Mouse (Mus musculus) myocyte (in vitro differentiated cells): ENCODE data around the gene Abcf2.

Experiments used
- CEBPB ChIP-seq: IDR thresholded peaks from 2 replicates; pipeline ENCODE4 v1.6.1; 2011; ENCODE audit warnings: mild to moderate bottlenecking, moderate library complexity; ENCODE audit not compliant: poor library complexity, insufficient read depth, severe bottlenecking
- E2F4 ChIP-seq: IDR thresholded peaks from one replicate; pipeline ENCODE4 v1.6.1; 2011; ENCODE audit warnings: mild to moderate bottlenecking, control low read depth, moderate library complexity; ENCODE audit not compliant: insufficient read depth
- MAX ChIP-seq: IDR thresholded peaks from one replicate; pipeline ENCODE4 v1.6.1; 2011; ENCODE audit warnings: low read depth, mild to moderate bottlenecking, control low read depth
- MYOD1 ChIP-seq, 3 experiments: IDR thresholded peaks; one replicate each; pipeline ENCODE4 v1.6.1; 2011; ENCODE audit warnings: control low read depth in 2 of 3, low read depth in 2 of 3, mild to moderate bottlenecking in 2 of 3, moderate library complexity in 1 of 3; ENCODE audit not compliant: insufficient read length in 2 of 3, control insufficient read depth in 1 of 3
- MYOG ChIP-seq, 3 experiments: IDR thresholded peaks; one replicate each; pipeline ENCODE4 v1.6.1; 2011; ENCODE audit warnings: control low read depth in 2 of 3, low read depth in 2 of 3, mild to moderate bottlenecking in 2 of 3; ENCODE audit not compliant: insufficient read length in 2 of 3, control insufficient read depth in 1 of 3, insufficient read depth in 1 of 3
- POLR2A ChIP-seq: IDR thresholded peaks from one replicate; pipeline ENCODE4 v1.6.1; 2011; ENCODE audit warnings: low read depth, mild to moderate bottlenecking, control low read depth, moderate library complexity; ENCODE audit not compliant: insufficient read length
- REST ChIP-seq: IDR thresholded peaks from one replicate; pipeline ENCODE4 v1.6.1; 2011; ENCODE audit warnings: mild to moderate bottlenecking, control low read depth, moderate library complexity; ENCODE audit not compliant: insufficient read depth, insufficient read length
- SRF ChIP-seq: IDR thresholded peaks from one replicate; pipeline ENCODE4 v1.6.1; 2011; ENCODE audit warnings: low read depth; ENCODE audit not compliant: control insufficient read depth, insufficient read length
- TCF12 ChIP-seq: IDR thresholded peaks from one replicate; pipeline ENCODE4 v1.6.1; 2011; ENCODE audit warnings: mild to moderate bottlenecking, control low read depth; ENCODE audit not compliant: poor library complexity, insufficient read depth, severe bottlenecking
- USF1 ChIP-seq: IDR thresholded peaks from one replicate; pipeline ENCODE4 v1.6.1; 2011; ENCODE audit warnings: low read depth, mild to moderate bottlenecking, control low read depth, moderate library complexity

- TF ChIP-seq SRF (no peak), MAX (no peak), MYOD1 (IDR thresholded peaks at IDR 0.05; ENCODE audit: control insufficient read depth in 1 of 3, insufficient read length in 2 of 3, low read depth in 2 of 3) (peak in 1 of 3 experiments; percentile 4), TCF12 (no peak), POLR2A (no peak), USF1 (no peak), E2F4 (no peak), MYOG (IDR thresholded peaks at IDR 0.05; ENCODE audit: control insufficient read depth in 1 of 3, insufficient read depth in 1 of 3, insufficient read length in 2 of 3, low read depth in 2 of 3) (no peak), REST (no peak), CEBPB (no peak)
Observed at GRCm38 (mm10) chr5:24605980-24606665, 28.9 kb upstream of the Abcf2 start.
